Mouse (Mus musculus) liver (tissue): ENCODE results near the gene Cp.
"Not testable (repeated sequence)": the region's sequence is repeated elsewhere in the genome, so short reads cannot be mapped to it uniquely, and the experiment has no call there.

ENCODE experiments used
- DNase-seq: peaks from one replicate; pipeline ENCODE4 v3.0.0-alpha.2; 2020; ENCODE audit warnings: mixed read lengths

Cp gene

DNA sequence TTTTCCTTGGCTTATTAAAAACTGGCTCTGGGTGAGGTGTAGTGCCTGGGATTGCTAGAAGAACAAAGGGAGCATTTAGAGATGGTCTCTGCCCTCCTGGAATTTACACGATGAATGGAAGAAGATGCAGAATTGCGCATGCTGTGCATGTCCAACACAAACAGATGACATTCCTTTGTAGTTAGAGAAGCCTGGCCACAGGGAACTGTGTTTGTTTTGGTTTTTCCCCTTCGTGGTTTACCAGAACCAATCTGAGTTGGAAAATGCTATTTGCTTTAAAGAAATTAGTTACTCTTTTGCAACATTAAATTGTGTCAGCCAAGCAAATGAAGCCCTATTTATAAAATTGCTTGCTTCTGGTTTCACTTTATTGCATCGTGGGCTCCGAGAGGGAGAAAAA, at the start of gene Cp:
TSS of gene Cp (plus strand) at position 170 of the 400 bp plus-strand sequence.
- no peak for DNase-seq

DNA sequence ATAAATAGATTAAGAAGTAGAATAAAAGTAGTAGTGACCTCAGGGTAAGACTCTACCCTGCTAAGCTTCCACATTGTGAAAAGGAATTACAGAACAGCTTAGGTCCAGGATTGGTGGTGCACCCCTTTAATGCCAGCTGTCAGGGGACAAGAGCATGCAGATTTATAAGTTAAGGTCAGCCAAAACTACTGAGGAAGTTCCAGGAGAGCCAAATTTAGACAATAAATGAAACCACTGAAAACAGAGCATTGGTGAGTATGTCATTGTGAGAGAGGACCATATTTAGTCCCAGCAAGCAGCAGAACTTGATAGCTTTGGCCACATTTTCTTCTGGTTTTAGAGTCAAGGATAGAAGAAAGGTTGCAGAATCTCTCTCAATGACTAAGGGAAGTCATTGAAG, 8.3 kb upstream of the Cp start:
- no peak for DNase-seq

DNA sequence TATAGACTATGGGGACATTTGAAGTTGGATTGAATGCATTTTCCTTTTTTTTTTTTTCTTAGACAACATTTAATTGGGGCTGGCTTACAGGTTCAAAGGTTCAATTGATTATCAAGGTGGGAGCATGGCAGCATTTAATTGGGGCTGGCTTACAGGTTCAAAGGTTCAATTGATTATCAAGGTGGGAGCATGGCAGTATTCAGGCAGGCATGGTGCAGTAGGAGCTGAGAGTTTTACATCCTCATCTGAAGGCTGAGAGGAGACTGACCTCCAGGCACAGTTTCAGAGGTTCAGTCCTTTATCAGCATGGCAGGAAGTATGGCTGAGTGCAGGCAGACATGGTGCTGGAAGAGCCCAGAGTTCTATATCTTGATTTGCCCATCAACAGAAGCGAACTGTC, 7.5 kb upstream of the Cp start:
- not testable (repeated sequence) for DNase-seq

- DNase-seq = no peak
Measured at GRCm38 (mm10) chr3:19953425-19953824, 3.4 kb upstream of the Cp start.

- peak; percentile 30 for DNase-seq
Measured at GRCm38 (mm10) chr3:19953865-19954264, 3.0 kb upstream of the Cp start.

DNA sequence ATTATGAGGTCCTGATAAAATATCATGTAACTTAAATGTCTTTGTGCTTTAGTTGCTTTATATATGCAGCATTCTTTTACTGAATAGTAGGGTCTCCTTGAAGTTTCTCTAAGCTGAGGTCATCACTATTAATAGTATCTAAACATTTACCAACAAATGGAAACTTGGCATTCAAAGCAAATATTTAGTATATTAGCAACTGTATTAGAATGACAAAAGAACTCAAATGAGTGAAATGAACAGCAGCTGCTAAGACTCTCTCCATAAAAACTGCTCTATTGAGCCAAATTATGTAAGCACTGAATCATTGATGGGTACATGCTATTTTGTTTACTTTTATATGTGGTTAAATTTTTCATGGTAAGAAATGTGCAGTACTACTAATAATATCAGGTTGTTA, 1.2 kb downstream of the Cp start:
- DNase-seq = no peak

- no peak for DNase-seq
Measured at GRCm38 (mm10) chr3:19958983-19959382, 2.1 kb downstream of the Cp start.

GRCm38 (mm10) chr3:19960570-19961114, 3.8 kb downstream of the Cp start:
- no peak for DNase-seq

DNA sequence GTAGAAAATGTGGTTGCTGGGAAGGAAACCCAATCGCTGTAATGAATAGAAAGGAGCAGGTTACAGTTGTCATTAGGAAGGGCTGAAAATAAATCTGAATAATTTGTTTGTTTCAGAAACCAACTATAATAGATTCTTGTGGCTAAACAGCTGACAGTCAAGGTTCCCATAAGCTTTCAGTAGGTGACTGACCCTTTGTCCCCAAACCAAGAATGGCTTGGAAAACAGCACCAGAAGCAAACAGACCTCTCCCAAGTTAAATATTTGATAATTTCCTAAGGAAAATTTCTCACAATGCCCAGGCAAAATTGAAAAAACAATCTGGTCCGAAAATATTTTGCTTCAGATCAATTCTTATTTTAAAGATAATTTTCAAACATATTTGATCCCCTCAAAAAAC, 4.5 kb downstream of the Cp start:
- no peak for DNase-seq

DNA sequence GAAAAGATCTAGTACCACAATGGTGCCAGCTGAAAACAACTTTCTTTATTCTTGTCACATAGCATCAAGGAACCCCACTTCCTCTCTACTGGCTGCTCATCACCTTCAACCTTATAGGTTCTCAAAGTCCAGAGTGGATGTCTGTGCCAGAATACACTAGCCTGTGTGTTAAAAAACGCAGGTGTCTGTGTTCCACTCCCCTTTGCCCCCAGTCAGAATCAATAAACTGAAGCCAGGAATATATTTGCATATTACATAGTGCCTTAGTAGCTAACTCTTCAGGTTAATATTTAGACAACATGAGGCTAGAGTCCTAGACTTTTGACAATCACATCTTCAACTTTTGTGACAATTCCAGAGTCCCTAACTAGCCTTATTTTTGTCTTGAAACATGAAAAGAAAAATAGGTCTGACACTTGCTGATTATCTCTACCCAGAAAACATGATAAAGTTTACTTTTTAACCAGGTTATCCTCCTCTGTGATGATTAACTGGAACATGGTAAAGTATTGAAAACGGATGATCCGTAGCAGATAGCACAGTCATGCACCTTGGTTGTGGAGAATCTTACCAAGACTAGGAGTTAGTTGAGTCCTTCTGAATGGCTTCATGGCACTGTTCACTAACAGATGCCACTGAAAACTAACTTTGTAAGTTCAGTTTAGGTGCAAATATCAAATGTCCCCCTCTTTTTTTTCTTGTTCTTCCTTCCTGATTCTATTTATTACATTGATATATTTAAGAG, 6.1 kb downstream of the Cp start:
- no peak for DNase-seq

GRCm38 (mm10) chr3:19964625-19965188, 7.9 kb downstream of the Cp start:
- DNase-seq = no peak

DNA sequence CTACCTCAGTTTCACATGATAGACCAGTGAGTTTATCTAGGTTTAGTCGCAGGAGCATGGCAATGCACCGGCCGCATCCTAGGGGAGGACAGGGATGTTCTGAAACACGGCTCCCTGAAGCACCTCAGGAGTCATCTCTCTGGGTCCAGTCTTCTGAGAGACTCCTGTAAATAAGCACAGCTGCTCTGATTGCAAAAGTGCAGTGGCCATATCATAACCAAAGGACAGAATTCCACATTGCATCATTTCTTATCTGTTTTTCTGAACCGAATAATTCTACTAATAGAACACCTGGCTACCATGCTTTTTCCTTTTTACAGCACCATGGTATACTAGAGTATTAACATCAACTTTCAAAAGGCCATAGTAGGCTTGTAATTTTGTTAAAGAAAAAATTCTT, 8.4 kb downstream of the Cp start:
- DNase-seq = no peak

DNA sequence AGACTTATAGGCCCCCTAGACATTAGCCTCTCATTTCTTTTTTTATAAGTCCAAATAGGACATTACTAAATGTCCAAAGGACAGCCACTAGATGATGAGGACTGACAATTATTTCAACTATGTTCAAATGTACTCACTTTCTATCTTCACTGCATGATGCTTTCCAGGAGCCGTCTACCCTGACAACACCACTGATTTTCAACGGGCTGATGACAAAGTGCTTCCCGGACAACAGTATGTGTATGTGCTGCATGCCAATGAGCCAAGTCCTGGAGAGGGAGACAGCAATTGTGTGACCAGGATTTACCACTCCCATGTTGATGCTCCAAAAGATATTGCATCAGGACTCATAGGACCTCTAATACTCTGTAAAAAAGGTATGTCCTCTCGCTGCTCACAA, 9.2 kb downstream of the Cp start:
- DNase-seq = no peak

- DNase-seq = peak; percentile 10
Measured at GRCm38 (mm10) chr3:19978474-19978873, 21.6 kb downstream of the Cp start.

DNA sequence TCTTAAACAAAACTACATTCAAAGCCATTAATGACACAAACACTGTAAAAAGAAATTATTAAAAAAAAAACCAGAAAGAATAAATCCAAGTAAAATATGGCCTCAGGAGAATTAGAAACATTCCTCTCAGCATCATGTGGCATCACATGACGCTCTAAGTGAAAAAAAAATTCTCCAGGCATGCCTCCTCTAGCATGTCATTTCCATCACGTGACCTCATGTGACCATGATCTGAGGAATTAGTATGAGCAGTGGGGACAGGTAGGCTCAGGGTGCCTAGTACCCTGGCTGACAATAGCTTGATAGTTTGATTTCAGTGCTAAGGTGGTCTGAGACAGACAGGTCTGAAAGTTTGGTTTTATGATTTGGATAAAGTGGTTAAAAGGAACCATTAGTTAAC, 24.3 kb downstream of the Cp start:
- DNase-seq = no peak

GRCm38 (mm10) chr3:19982846-19983245, 26.0 kb downstream of the Cp start:
- DNase-seq = no peak

DNA sequence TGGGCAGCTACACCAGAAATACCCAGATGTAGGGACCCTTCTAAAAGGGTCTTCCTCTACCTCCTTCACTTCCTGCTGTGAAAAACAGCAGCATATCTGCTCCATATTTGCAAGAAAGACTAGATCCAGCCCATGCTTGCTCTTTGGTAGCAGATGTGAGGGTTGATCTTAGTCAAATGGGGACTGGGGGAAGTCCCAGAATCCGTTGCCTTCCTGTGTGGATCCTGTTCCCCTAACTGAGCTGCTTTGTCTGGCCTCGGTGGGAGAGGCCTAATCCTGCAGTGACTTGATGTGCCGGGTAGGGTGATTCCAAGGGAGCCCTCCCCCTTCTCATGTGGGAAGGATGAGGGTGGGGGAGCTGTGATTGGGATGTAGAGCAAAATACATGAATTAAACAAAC, 29.3 kb downstream of the Cp start:
- no peak for DNase-seq

GRCm38 (mm10) chr3:19990031-19990430, 33.2 kb downstream of the Cp start:
- no peak for DNase-seq

DNA sequence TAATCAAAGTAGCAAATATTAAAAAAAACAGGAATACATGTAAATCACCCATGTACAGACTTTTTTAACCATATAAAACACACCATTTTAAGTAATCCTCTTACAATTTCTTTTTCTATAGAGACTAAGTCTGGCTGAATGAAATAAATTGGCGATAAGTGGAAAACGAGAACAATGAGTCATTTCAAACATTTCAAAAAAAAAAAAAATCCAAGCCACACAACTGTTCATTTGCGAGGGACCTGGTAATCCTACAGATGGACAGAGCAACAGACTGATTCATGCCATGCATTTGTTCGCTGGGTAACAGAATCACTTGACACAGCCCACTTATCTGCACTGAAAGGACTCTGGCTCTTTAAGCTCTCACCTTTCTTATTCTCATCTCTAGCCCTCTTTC, 35.5 kb downstream of the Cp start:
- DNase-seq = no peak

- DNase-seq = no peak
Measured at GRCm38 (mm10) chr3:19999551-19999950, 42.7 kb downstream of the Cp start.

DNA sequence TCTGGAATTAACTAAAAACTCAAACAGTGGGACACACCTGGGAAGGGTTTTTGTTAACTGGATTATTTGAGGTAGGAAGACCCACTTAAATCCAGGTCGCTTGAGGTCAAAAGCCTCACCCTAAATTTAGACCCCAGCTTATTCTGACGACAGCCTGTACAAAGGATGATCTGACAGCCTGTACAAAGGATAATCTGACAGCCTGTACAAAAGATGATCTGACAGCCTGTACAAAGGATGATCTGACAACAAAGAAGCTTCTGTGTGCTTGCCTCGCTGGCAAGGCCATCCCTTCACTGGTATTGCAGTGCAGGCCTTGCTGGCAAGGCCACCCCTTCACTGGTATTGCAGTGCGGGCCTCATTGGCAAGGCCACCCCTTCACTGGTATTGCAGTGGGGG, 44.0 kb downstream of the Cp start:
- no peak for DNase-seq

DNA sequence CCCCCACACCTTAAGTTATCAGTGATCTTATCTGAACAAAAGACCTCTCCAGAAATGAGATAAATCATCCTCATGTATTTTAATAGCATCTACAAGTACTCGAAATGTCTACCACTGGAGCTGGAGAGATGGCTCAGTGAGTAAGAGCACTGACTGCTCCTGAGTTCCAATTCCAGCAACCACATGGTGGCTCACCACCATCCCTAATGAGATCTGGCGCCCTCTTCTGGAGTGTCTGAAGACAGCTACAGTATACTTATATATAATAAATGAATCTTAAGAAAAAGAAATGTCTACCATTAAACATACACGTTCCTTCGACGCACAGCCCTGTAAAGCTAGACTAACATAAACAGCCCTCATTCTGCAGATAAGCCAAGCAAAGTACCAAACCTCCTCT, 45.9 kb downstream of the Cp start:
- DNase-seq = no peak

DNA sequence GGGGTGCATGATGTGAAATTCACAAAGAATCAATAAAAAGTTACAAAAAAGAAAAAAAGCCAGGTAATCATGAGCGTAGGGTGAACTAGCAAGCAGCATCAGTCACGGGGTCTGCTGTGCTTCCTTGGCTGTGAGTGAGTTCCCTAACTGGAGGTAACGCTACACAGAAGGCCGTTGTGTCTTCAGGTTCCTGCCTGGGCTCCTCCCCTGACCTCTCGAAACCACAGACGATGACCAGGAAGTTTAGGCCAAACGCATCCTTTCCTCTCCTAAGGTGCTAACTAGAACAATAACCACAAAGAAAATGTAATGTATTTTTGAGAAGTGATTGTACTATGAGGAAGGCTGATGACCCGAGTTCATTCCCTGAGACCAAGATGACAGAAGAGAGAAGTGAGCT, 47.6 kb downstream of the Cp start:
- no peak for DNase-seq

- no peak for DNase-seq
Measured at GRCm38 (mm10) chr3:20005611-20006010, 48.8 kb downstream of the Cp start.

DNA sequence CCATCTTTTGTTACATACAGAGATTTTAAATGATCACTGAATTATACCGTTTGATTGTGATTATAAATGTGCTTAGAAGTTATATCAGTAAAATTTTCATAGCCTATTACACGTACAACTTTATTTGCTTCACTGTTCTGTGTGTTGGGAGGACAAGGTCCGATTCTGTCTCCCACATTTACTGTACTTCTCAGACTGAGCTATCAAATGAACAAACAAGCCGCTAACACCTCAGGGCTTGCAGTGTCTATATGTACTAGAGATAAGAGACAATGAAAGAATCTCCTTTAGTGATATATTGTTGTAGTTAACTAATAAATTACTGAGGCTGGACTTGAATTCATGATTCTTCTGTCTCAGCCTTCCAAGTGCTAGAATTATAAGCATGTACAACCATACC, 50.4 kb downstream of the Cp start:
- DNase-seq = no peak
